Mouse (Mus musculus) intestine, embryonic 14.5 days (tissue): ENCODE data around the gene H2-Aa. TPM values are rescaled to one million over a fixed set of nuclear protein-coding genes. Genes with fewer than 3 reads are reported as not detected.
A peak's percentile ranks its signal among the peaks of the same experiment; 100 is the strongest.

Source experiments
- ATAC-seq: fragments of 200-750 bp; cut with Nextera tagmentation; replicated peaks from 2 replicates; pipeline ENCODE4 v1.8.0; 2017; ENCODE audit warnings: low read depth, moderate number of reproducible peaks, moderate TSS enrichment, moderate library complexity; ENCODE audit not compliant: low FRiP score, low TSS enrichment
- DNase-seq: peaks from one replicate; pipeline ENCODE4 v3.0.0-alpha.2; 2018; ENCODE audit warnings: low spot score
- H3K27ac ChIP-seq: fragments of 300-500 bp; sonication (generic); 2 replicates; pipeline ENCODE4 v1.5.1; 2014; ENCODE audit warnings: low read depth, mild to moderate bottlenecking, control low read depth
- H3K27me3 ChIP-seq: fragments of 300-500 bp; sonication (generic); replicated peaks from 2 replicates; pipeline ENCODE4 v1.6.1; 2014; ENCODE audit warnings: low read length, control low read depth; ENCODE audit not compliant: control insufficient read depth, insufficient read depth
- H3K36me3 ChIP-seq: fragments of 300-500 bp; sonication (generic); 2 replicates; pipeline ENCODE4 v1.6.1; 2014; ENCODE audit warnings: low read length, control low read depth; ENCODE audit not compliant: control insufficient read depth, insufficient read depth
- H3K4me1 ChIP-seq: fragments of 300-500 bp; sonication (generic); replicated peaks from 2 replicates; pipeline ENCODE4 v1.6.1; 2014; ENCODE audit warnings: low read length, control low read depth, mixed read lengths; ENCODE audit not compliant: control insufficient read depth, insufficient read depth
- H3K4me2 ChIP-seq: fragments of 300-500 bp; sonication (generic); 2 replicates; pipeline ENCODE4 v1.6.1; 2014; ENCODE audit warnings: low read length
- H3K4me3 ChIP-seq: fragments of 300-500 bp; sonication (generic); 2 replicates; pipeline ENCODE4 v1.5.1; 2014; ENCODE audit warnings: low read depth, low read length, control low read depth, mixed read lengths
- H3K9ac ChIP-seq: fragments of 300-500 bp; sonication (generic); 2 replicates; pipeline ENCODE4 v1.6.1; 2014; ENCODE audit warnings: mild to moderate bottlenecking, low read length
- H3K9me3 ChIP-seq: fragments of 300-500 bp; sonication (generic); 2 replicates; pipeline ENCODE4 v1.6.1; 2016; ENCODE audit warnings: low read length, control low read depth; ENCODE audit not compliant: control insufficient read depth
- WGBS: fragments of 180-500 bp; shearing (Covaris S2); extraction: QIAGEN DNeasy Blood & Tissue Kit; methylation state at CpG from one replicate; pipeline ENCODE4 v1.1.7; 2014; 5-methylcytosine and 5-hydroxymethylcytosine counted together
- polyA plus RNA-seq: library from polyadenylated mRNA; unstranded; fragments of >200 nt; fragmentation: Nextera tagmentation; extraction: Ambion mirVana; gene quantifications from 2 replicates; pipeline ENCODE4 v1.2.1, GENCODE M21; 2014

The H2-Aa gene
- polyA plus RNA-seq, 1 experiment from 2014 or later, result 5.8 TPM

- no peak overlapping the region for H3K27ac ChIP-seq
- H3K4me3 ChIP-seq, result no peak overlapping the region
- no peak for ATAC-seq
- no peaks in the 10 kb centered on the region for H3K4me1 ChIP-seq
- no peaks in the 10 kb centered on the region for H3K27me3 ChIP-seq
- no peak overlapping the region for H3K4me2 ChIP-seq
- 76% methylated on average over 3 of the region's 3 CpGs for WGBS
- DNase-seq, result no peak
- no peak overlapping the region for H3K9ac ChIP-seq
- peaks cover 3% of the 10 kb centered on the region; the same call in 1 of the 2 replicates for H3K9me3 ChIP-seq
- no peaks in the 10 kb centered on the region for H3K36me3 ChIP-seq
Observed at GRCm38 (mm10) chr17:34237741-34238140, 49.9 kb downstream of the H2-Aa start.

- Histone ChIP-seq H3K36me3 (no peaks in the 10 kb centered on the region), H3K9me3 (peaks cover under 1% of the 10 kb centered on the region; the same call in 1 of the 2 replicates), H3K4me1 (no peaks in the 10 kb centered on the region), H3K27me3 (no peaks in the 10 kb centered on the region), H3K4me2 (no peak overlapping the region), H3K4me3 (no peak overlapping the region), H3K9ac (no peak overlapping the region), H3K27ac (no peak overlapping the region)
- no peak for DNase-seq
- 80% methylated on average over 5 of the region's 5 CpGs for WGBS
- no peak for ATAC-seq
Observed at GRCm38 (mm10) chr17:34236691-34237090, 50.9 kb downstream of the H2-Aa start.

GRCm38 (mm10) chr17:34234926-34235325, 52.7 kb downstream of the H2-Aa start:
- Histone ChIP-seq H3K36me3 (no peaks in the 10 kb centered on the region), H3K4me3 (no peak overlapping the region), H3K4me1 (no peaks in the 10 kb centered on the region), H3K9me3 (no peaks in the 10 kb centered on the region), H3K27me3 (no peaks in the 10 kb centered on the region), H3K4me2 (no peak overlapping the region), H3K27ac (no peak overlapping the region), H3K9ac (no peak overlapping the region)
- DNase-seq (peak; percentile 64), ATAC-seq (no peak)
- WGBS, result 47% methylated on average over 9 of the region's 9 CpGs

Other genes with a start within 250 kb of the H2-Aa start
- 0.44 and 0.66 TPM in 2 replicates for gene Col11a2, start 248.4 kb downstream of the H2-Aa start, polyA plus RNA-seq
- 0.75 and 1.1 TPM in 2 replicates for gene H2-Oa, start 195.5 kb downstream of the H2-Aa start, polyA plus RNA-seq
- gene H2-DMa, start 168.3 kb downstream of the H2-Aa start, polyA plus RNA-seq, result 11.0 and 13.5 TPM in 2 replicates
- gene Brd2, start 165.2 kb downstream of the H2-Aa start, polyA plus RNA-seq, result 124 and 144 TPM in 2 replicates
- 0.15 and 0.42 TPM in 2 replicates for gene H2-DMb2, start 144.5 kb downstream of the H2-Aa start, polyA plus RNA-seq
- 1.7 and 1.8 TPM in 2 replicates for gene H2-DMb1, start 134.8 kb downstream of the H2-Aa start, polyA plus RNA-seq
- 4.2 and 4.9 TPM in 2 replicates for gene Tap1, start 100.3 kb downstream of the H2-Aa start, polyA plus RNA-seq
- gene Psmb9, start 100.1 kb downstream of the H2-Aa start, polyA plus RNA-seq, result 4.6 and 4.7 TPM in 2 replicates
- 13.7 and 14.0 TPM in 2 replicates for gene Psmb8, start 90.1 kb downstream of the H2-Aa start, polyA plus RNA-seq
- gene Tap2, start 84.3 kb downstream of the H2-Aa start, polyA plus RNA-seq, result 2.2 and 2.5 TPM in 2 replicates
- 0.11 TPM in 1 of 2 replicates, not detected in the other for gene H2-Ob, start 48.9 kb downstream of the H2-Aa start, polyA plus RNA-seq
- 12.2 and 12.9 TPM in 2 replicates for gene H2-Ab1, start 30.1 kb downstream of the H2-Aa start, polyA plus RNA-seq
- 4.1 and 4.3 TPM in 2 replicates for gene H2-Eb1, start 18.0 kb upstream of the H2-Aa start, polyA plus RNA-seq
- not detected in 2 replicates for gene H2-Eb2, start 37.8 kb upstream of the H2-Aa start, polyA plus RNA-seq
- 0.60 and 0.81 TPM in 2 replicates for gene Btnl2, start 67.0 kb upstream of the H2-Aa start, polyA plus RNA-seq
- 0.59 and 1.3 TPM in 2 replicates for gene Btnl1, start 89.3 kb upstream of the H2-Aa start, polyA plus RNA-seq
- 0.51 and 0.91 TPM in 2 replicates for gene BC051142, start 111.0 kb upstream of the H2-Aa start, polyA plus RNA-seq
- 1.1 and 3.3 TPM in 2 replicates for gene Btnl4, start 189.5 kb upstream of the H2-Aa start, polyA plus RNA-seq
- 0.14 and 0.22 TPM in 2 replicates for gene Btnl6, start 229.5 kb upstream of the H2-Aa start, polyA plus RNA-seq